Mouse (Mus musculus) megakaryocyte, embryonic 14.5 days (primary cell): ENCODE measurements at regions not wholly inside any gene's neighbourhood (a gene's known extent, or its start where the extent isn't known, plus 50 kb on each side); places are given as distances from the start of the nearest gene placed in this dataset.

Source experiments
- FLI1 ChIP-seq: IDR thresholded peaks from 2 replicates; pipeline ENCODE4 v1.6.1; 2012; ENCODE audit warnings: low read length, inconsistent platforms, mixed read lengths
- GATA1 ChIP-seq: IDR thresholded peaks from 3 replicates; pipeline ENCODE4 v1.6.1; 2012; ENCODE audit warnings: mixed read lengths, low read length, inconsistent platforms, borderline replicate concordance

- TF ChIP-seq GATA1 (no peak), FLI1 (no peak)
These were observed 98.1 kb upstream of the C1qtnf7 start for GRCm38 (mm10) chr5:43417259-43417658.
